Mouse (Mus musculus) liver, adult 2 months (tissue): ENCODE data around the gene Cisd3.

Experiments used
- CTCF ChIP-seq: fragments of 200-500 bp; IDR thresholded peaks from 2 replicates; pipeline ENCODE4 v1.5.1; 2011; ENCODE audit warnings: low read depth, low read length, control low read depth
- POLR2A ChIP-seq: fragments of 200-500 bp; IDR thresholded peaks from 2 replicates; pipeline ENCODE4 v1.6.1; 2011; ENCODE audit warnings: low read length, control low read depth; ENCODE audit not compliant: insufficient read depth; ENCODE audit errors: extremely low read depth

- no peak for TF ChIP-seq CTCF
- 0 out of 2 replicates have a peak, but pooled peaks have one; percentile 31 for TF ChIP-seq POLR2A
These were observed 15.3 kb downstream of the Cisd3 start for GRCm38 (mm10) chr11:97700746-97701580.
